Mouse (Mus musculus) brain, embryonic 18.5 days (tissue): Measurements from ENCODE around the gene Nrn1l.

Source experiments
- DNase-seq: peaks from one replicate; pipeline ENCODE4 v3.0.0-alpha.2; 2012; ENCODE audit warnings: low read depth, low spot score

Nrn1l gene

GRCm38 (mm10) chr8:105890870-105891269, 2.5 kb upstream of the Nrn1l start:
- DNase-seq, result no peak

- no peak for DNase-seq
Observed at GRCm38 (mm10) chr8:105892432-105892831, 935 bp upstream of the Nrn1l start.

GRCm38 (mm10) chr8:105897801-105898480, 4.6 kb downstream of the Nrn1l start:
- no peak for DNase-seq

GRCm38 (mm10) chr8:105900180-105900940, 7.0 kb downstream of the Nrn1l start, which contains the start of gene Pskh1:
TSS of gene Pskh1 (plus strand) at chr8:105900441.
- peak; percentile 87 for DNase-seq

- DNase-seq, result no peak
Observed at GRCm38 (mm10) chr8:105900941-105901616, 7.7 kb downstream of the Nrn1l start.

GRCm38 (mm10) chr8:105919390-105919789, 26.0 kb downstream of the Nrn1l start:
- DNase-seq, result no peak

GRCm38 (mm10) chr8:105925123-105925522, 31.8 kb downstream of the Nrn1l start:
- DNase-seq, result no peak

- no peak for DNase-seq
Observed at GRCm38 (mm10) chr8:105930602-105931001, 37.2 kb downstream of the Nrn1l start.

- DNase-seq, result no peak
Observed at GRCm38 (mm10) chr8:105931271-105931670, 37.9 kb downstream of the Nrn1l start.

- no peak for DNase-seq
Observed at GRCm38 (mm10) chr8:105932525-105932924, 39.2 kb downstream of the Nrn1l start.

- no peak for DNase-seq
Observed at GRCm38 (mm10) chr8:105933762-105934161, 40.4 kb downstream of the Nrn1l start, which contains the start of gene Ctrl. TSS of gene Ctrl (minus strand) at chr8:105933862.

- DNase-seq, result no peak
Observed at GRCm38 (mm10) chr8:105935105-105935504, 41.7 kb downstream of the Nrn1l start.

- DNase-seq, result no peak
Observed at GRCm38 (mm10) chr8:105935863-105936603, 42.7 kb downstream of the Nrn1l start.

GRCm38 (mm10) chr8:105936866-105937475, 43.6 kb downstream of the Nrn1l start:
- peak; percentile 83 for DNase-seq

- no peak for DNase-seq
Observed at GRCm38 (mm10) chr8:105937496-105938305, 44.3 kb downstream of the Nrn1l start.

GRCm38 (mm10) chr8:105938306-105938669, 44.9 kb downstream of the Nrn1l start, which contains the start of gene Psmb10:
TSS of gene Psmb10 (minus strand) at chr8:105938444.
- no peak for DNase-seq

GRCm38 (mm10) chr8:105942026-105942425, 48.7 kb downstream of the Nrn1l start:
- no peak for DNase-seq

- no peak for DNase-seq
Observed at GRCm38 (mm10) chr8:105942542-105942941, 49.2 kb downstream of the Nrn1l start.

GRCm38 (mm10) chr8:105943321-105943739, 50.0 kb downstream of the Nrn1l start, which contains the start of gene Lcat:
TSS of gene Lcat (minus strand) at chr8:105943382.
- DNase-seq, result no peak
